Mouse (Mus musculus): ENCODE data around the gene Lrmda.
"Not testable (repeated sequence)": the region's sequence is repeated elsewhere in the genome, so short reads cannot be mapped to it uniquely, and the experiment has no call there.

Lrmda gene

DNA sequence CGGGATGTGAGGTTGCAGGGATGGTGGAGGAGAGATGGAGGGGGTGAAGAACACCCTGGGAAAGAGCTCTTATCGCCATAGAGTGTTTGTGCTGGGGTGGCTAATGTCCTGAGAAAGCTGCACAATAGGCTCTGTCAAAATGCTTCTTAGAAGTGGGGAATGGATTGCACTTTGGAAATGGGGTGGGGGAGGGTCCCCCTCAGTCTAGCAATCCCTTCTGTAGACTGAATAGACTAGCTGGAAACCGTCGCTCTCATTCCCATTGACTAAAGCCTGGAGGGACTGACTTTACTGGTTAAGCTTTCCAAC lies 527.1 kb downstream of the Lrmda start:
- DNase-seq, result no peak

GRCm38 (mm10) chr14:22548286-22548685 lies 528.8 kb downstream of the Lrmda start:
- no peak for DNase-seq

DNA sequence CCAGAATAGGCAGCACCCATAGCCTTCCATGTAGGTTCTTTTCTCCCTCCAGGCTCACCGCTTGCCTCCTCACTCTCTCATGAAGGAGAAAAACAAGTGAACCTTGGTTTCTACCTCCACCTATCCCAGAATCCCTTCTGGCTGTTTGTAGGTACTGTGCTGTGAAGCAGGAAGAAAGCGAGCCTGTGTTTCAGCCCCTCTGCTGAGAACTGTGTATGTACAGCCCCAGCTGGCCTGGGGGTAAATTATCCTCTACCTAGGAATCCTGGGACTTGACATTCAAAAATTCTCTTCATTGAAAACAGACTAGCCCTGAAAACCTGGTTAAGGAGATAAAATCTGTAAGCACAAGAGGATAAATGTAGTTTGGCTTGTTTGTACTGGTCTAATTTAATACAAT lies 529.7 kb downstream of the Lrmda start:
- DNase-seq, result no peak

DNA sequence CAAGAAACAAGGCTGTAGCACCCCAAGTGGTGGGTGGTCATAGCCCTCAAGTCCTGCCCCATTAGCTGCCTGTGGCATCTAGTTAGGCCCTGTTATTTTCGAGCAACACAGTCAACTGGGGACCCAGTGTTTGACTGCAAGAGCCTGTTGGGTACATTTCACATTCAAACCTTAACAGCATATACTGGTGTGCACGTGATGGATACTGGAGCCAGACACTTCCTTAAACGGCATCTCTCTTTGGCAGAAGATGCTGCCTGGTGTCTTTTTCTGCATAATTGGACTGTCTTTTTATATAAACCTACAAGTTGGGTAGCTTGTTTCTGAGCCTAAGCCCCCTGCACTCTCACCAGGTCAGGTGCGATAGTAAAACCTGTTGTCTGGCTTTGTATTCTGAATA lies 532.8 kb downstream of the Lrmda start:
- DNase-seq, result no peak

DNA sequence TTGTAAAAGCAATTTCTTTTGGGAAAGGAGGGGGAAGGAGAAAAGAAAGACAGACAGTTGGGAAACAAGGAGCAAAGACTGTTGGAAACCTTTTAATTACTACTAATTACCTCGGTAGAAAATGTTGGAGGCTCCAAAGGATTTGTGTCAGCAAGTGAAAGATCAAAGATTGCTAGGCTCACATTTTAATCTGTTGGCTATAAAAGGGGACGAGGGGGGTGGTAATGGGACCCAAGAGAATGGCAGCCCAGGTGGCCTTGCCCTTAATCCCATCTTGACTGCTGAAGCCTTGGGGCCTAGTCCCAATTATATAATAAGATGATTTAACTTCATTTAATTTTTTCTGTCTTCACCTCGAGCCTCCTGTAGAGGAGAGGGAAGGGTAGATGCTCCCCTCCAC lies 533.3 kb downstream of the Lrmda start:
- no peak for DNase-seq

DNA sequence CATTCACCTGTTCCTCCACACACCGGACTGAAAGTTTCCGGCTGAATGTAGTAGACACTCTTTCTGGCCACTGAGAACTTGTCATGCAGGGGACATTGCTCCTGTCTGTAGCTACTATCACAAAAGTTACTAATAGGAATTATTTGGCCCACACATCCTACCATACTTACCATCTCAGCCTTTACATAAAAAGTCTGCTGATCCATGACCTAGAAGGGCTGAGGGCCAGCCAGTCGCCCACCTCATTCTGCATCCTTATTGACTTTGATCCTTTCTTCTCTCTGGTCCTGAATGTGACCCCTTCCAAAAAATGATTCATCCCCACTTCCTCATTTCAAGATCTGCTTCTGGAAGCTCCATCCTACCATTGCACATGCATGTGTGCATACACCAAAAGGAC lies 534.2 kb downstream of the Lrmda start:
- DNase-seq, result no peak

DNA sequence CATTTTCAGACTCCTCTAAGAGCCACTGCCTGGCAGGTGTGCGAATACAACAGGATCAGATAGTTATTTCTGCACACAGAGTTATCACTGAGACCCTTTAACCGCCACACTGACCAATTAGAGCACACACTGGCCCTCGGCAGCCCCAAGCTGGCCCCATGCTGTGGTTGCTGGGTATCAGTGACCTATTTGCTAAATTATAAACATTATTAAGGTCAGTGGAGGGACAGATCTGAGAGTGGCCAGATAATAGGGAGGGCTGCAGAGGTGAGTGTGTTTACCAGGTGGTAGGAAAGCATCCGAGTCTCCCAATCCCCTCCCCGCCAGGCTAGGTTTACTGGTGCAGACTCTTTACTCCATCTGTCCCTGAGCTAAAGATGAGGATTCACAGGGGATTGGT lies 553.0 kb downstream of the Lrmda start:
- DNase-seq, result no peak

DNA sequence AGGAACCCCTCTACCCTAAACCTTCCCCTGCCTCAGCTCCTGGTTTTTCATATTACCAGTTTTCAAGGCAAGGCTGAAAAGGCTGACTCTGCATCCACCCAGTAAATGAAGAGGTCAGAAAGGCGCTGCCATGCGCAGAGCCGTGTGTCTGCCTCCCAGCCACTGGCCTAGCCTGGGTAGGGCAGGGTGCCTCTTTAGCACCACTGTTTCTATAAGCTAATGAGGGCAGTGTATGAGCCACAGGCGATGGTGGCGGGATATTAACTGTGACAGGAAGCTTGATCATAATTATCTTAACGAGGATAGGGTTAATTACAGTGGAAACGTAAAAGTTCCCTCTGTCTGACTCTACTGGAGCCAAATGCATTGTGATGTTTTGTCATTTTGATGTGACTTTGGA lies 554.1 kb downstream of the Lrmda start:
- DNase-seq, result no peak

DNA sequence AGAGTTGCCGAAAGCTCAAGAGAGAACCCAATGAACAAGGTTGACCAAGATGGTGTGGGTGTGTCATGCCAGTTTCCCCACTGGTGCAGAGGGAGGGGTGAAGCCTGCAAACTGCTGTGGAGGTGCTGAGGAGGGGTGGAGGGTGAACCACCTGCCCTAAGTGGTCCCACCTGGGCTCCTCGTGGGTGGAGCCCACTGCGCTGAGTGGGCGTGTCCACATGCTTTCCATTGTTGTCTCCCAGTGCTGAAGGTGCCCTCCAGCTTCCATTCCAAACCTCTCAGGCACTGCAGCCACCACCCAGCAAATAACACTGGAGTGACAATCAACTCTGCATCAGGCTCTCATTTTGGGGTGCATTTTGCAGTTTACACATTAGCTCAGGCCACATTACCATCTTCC lies 554.5 kb downstream of the Lrmda start:
- DNase-seq, result no peak

GRCm38 (mm10) chr14:22576441-22576840 lies 556.9 kb downstream of the Lrmda start:
- no peak for DNase-seq

DNA sequence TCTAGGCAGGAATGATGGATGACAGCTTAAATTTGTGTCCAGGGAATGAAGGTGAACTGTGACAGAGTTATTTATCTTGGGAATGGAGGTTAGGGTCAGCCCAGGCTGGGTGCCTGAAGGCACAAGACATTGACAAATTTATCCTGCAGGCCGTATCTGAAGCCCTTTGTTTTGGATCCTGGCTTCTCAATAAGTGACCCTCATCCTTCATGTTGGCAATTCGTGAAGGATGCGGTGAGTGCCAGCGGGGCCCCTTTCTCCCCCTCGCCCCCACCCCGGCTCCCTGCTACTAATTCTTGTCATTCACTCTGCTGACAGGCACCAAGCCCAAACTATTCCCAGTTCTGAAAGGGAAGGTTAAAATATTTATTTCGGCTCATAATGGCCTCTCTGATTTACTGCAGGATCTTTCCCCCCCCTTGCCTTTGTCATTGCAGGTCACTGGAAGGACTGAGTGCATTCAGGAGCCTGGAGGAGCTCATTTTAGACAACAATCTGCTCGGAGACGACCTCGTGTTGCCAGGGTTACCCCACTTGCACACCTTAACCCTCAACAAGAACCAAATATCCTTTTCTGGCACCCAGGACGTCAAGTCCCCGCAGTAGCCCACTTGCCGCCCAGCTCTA lies 558.0 kb downstream of the Lrmda start:
- DNase-seq, result no peak

- peak; percentile 52 for DNase-seq
Measured at GRCm38 (mm10) chr14:22578224-22578623, 558.7 kb downstream of the Lrmda start.

DNA sequence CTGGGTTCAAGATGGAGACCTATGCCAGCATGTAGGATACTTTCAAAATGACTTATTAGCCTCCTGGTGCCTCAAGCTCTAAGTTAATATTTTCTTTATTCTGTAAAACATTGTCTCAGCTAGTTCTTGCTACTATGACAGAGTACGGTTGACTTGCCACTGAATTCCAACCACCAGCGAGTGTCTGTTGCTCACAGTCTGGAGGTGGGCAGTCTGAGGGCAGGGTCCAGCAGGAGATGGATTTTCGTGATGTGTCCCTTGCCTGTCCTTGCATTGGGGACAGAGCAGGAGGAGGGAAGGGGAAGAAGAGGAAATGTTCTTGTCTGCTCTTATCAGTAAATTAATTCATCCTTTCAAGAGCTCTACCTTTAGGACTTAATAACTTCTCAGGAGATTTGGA lies 559.5 kb downstream of the Lrmda start:
- DNase-seq, result no peak

DNA sequence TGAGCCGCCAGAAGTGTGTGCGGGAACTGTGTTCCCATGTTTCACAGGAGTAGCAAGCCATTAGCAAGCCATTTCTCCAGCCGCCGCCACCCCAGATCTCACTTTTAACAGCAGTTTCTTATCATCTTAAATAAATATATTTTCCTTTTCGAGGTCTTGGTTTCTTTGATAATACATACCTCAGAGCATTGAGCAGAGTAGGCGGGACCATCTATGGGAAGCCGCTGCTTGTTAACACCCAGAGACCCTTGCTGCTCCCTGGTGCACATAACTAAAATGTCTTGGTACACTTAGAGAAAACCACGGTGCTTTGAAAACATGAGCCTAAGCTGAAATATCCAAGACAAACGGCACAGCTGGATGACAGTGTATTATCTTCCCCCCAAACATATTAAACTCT lies 562.6 kb downstream of the Lrmda start:
- DNase-seq, result no peak

- no peak for DNase-seq
Measured at GRCm38 (mm10) chr14:22586281-22586680, 566.8 kb downstream of the Lrmda start.

DNA sequence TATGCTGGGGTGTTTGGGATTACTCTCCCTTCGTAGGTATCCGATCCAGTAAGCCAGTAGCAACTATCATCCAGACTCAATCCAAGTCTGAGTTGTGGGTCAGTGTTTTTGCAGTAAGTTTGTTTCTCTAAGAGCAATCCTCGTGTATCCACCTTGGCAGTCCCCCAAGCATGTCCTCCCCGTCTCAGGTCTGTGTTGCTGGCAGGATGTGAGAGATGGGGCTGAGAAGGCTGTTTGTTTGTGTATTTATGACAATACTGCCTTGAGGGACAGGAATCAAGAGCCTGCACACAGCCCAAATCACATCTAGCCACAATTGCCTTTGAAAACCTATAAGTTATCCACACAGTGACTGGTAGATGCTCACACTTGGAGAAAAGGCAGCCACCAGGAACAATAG lies 567.3 kb downstream of the Lrmda start:
- no peak for DNase-seq

- DNase-seq, result no peak
Measured at GRCm38 (mm10) chr14:22587285-22587957, 567.9 kb downstream of the Lrmda start.

- DNase-seq, result no peak
Measured at GRCm38 (mm10) chr14:22587958-22588296, 568.4 kb downstream of the Lrmda start.

DNA sequence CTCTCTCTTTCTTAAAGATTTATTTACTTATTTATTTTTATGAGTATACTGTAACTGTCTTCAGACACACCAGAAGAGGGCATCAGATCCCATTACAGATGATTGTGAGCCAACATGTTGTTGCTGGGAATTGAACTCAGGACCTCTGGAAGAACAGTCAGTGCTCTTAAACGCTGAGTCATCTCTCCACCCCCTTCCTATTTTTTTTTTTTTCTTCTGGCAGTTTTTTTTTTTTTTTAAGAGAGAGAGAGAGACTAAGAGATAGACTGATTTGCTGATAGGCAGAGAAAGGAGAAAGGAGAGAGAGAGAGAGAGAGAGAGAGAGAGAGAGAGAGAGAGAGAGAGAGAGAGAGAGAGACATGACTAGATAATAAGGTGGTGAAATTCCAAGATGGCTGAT lies 568.9 kb downstream of the Lrmda start:
- DNase-seq, result not testable (repeated sequence)

- no peak for DNase-seq
Measured at GRCm38 (mm10) chr14:22589503-22590215, 570.1 kb downstream of the Lrmda start.

- no peak for DNase-seq
Measured at GRCm38 (mm10) chr14:22591186-22591585, 571.7 kb downstream of the Lrmda start.

DNA sequence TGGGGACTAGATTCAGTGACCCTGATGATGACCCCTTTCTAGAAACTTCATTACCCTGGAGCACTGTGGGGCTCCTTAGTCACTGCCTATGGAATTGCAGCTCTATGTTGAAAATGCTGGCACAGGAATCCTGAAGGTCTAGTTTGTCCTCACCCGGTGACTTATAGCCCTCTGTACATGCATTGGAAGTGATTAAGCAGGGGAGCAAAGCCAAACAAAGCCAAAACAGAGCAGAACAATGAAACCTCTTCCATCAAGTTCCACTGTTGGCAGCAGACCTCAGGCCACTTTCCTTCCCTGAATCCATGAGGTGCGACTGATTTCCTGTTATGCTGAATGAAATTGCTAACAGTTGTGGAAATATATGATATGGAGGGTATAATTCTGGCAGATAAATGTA lies 578.0 kb downstream of the Lrmda start:
- DNase-seq, result no peak

- no peak for DNase-seq
Measured at GRCm38 (mm10) chr14:22598638-22599037, 579.1 kb downstream of the Lrmda start.

DNA sequence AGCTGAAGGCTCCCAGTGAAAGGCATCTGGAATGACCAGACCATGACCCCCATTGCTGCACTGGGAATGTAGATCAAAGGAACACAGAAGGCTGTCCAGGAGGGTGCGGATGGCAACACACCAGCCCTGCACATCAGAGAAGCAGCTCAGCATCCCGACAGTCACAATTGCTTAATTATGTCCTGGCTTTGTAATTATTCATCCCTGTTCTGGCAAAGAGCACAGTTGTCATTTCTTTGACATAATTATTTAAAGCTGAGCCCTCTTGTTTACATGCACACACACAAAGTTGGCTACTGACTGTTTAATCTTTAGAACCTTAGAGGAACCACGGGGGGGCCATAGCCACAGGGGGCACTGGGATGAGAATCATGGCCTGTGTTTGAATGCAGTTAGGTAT lies 580.7 kb downstream of the Lrmda start:
- no peak for DNase-seq

DNA sequence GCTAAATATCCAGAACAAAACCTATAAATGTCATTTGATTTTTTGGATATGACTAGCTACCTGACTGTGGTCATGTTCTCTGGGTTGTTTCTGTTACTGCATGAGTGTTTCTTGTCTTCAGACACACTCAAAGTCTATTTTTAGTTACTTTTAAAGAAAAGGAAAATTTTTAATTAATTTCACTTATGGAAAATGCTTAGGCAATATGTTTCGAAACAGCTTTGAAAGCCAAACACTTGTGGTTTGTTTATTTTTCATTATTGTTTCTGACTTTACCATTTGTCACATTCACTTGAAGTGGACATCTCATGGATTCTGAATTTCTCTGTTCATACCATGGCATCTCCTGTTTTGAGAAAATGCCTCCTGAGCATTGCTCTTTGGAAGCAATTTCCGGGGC lies 582.8 kb downstream of the Lrmda start:
- no peak for DNase-seq
